Mouse (Mus musculus): ENCODE measurements around the gene Hsbp1. TPM values are rescaled to one million over a fixed set of nuclear protein-coding genes. Genes with fewer than 3 reads are reported as not detected.
A peak's percentile ranks its signal among the peaks of the same experiment; 100 is the strongest.

Gene Hsbp1
- polyA plus RNA-seq, 1 experiment from 2014 or later, result 321 TPM

- Histone ChIP-seq H3K27me3 (peaks cover 9% of the 10 kb centered on the region), H3K9ac (no peak overlapping the region), H3K36me3 (0 out of 2 replicates have a peak, but pooled peaks cover 6% of the 10 kb centered on the region), H3K4me3 (peak overlapping the region; percentile 83), H3K4me1 (peaks cover 14% of the 10 kb centered on the region), H3K27ac (0 out of 2 replicates have a peak overlapping the region, but pooled peaks have one; percentile 44), H3K4me2 (peak overlapping the region; percentile 97), H3K9me3 (no peaks in the 10 kb centered on the region)
- WGBS, result 78% methylated on average over 9 of the region's 9 CpGs
- ATAC-seq (ENCODE audit: insufficient number of reproducible peaks, low FRiP score, low TSS enrichment, low read depth), result no peak
These were observed 49.8 kb downstream of the Hsbp1 start for GRCm38 (mm10) chr8:119394097-119394496.

- WGBS, result under 1% methylated on average over 44 of the region's 44 CpGs
- peak within 1 kb of the TSS; percentile 78 for H3K27ac ChIP-seq
- H3K27me3 ChIP-seq, result peaks cover 9% of the 10 kb centered on the region
- H3K9me3 ChIP-seq, result no peaks in the 10 kb centered on the region
- peak within 1 kb of the TSS; percentile 83 for H3K4me3 ChIP-seq
- peak; percentile 85 for ATAC-seq (ENCODE audit: insufficient number of reproducible peaks, low FRiP score, low TSS enrichment, low read depth)
- peak within 1 kb of the TSS; percentile 97 for H3K4me2 ChIP-seq
- H3K4me1 ChIP-seq, result peaks cover 14% of the 10 kb centered on the region
- 0 out of 2 replicates have a peak, but pooled peaks cover 6% of the 10 kb centered on the region for H3K36me3 ChIP-seq
- H3K9ac ChIP-seq, result peak within 1 kb of the TSS; percentile 79
These were observed 50.3 kb downstream of the Hsbp1 start, which contains the start of gene Mlycd for GRCm38 (mm10) chr8:119394524-119395026. Mlycd (plus strand) TSS chr8:119394878.

GRCm38 (mm10) chr8:119395072-119395950 lies 51.0 kb downstream of the Hsbp1 start:
- peaks cover 14% of the 10 kb centered on the region for H3K4me1 ChIP-seq
- no peaks in the 10 kb centered on the region for H3K9me3 ChIP-seq
- 6% methylated on average over 78 of the region's 83 CpGs for WGBS
- peak overlapping the region; percentile 83 for H3K4me3 ChIP-seq
- ATAC-seq (ENCODE audit: insufficient number of reproducible peaks, low FRiP score, low TSS enrichment, low read depth), result peak; percentile 26
- peak overlapping the region; percentile 97 for H3K4me2 ChIP-seq
- H3K9ac ChIP-seq, result peak overlapping the region; percentile 79
- H3K36me3 ChIP-seq, result 0 out of 2 replicates have a peak, but pooled peaks cover 6% of the 10 kb centered on the region
- H3K27ac ChIP-seq, result peak overlapping the region; percentile 78
- H3K27me3 ChIP-seq, result peaks cover 9% of the 10 kb centered on the region

Other genes starting within 250 kb of the Hsbp1 start
- gene Mlycd, start 50.4 kb downstream of the Hsbp1 start, polyA plus RNA-seq (2015; fragmentation: Nextera tagmentation; extraction: Ambion mirVana), result 11.9 and 12.9 TPM in 2 replicates
- 2.4 and 3.3 TPM in 2 replicates for gene Osgin1, start 89.6 kb downstream of the Hsbp1 start, polyA plus RNA-seq (2015; fragmentation: Nextera tagmentation; extraction: Ambion mirVana)
- 0.96 and 1.1 TPM in 2 replicates for gene Necab2, start 102.2 kb downstream of the Hsbp1 start, polyA plus RNA-seq (2015; fragmentation: Nextera tagmentation; extraction: Ambion mirVana)
- 0.14 TPM in 1 of 2 replicates, not detected in the other for gene Slc38a8, start 157.2 kb downstream of the Hsbp1 start, polyA plus RNA-seq (2015; fragmentation: Nextera tagmentation; extraction: Ambion mirVana)
- 122 and 126 TPM in 2 replicates for gene Mbtps1, start 214.2 kb downstream of the Hsbp1 start, polyA plus RNA-seq (2015; fragmentation: Nextera tagmentation; extraction: Ambion mirVana)
- 31.7 and 33.2 TPM in 2 replicates for gene Hsdl1, start 230.7 kb downstream of the Hsbp1 start, polyA plus RNA-seq (2015; fragmentation: Nextera tagmentation; extraction: Ambion mirVana)
- 0.06 and 0.09 TPM in 2 replicates for gene Dnaaf1, start 230.7 kb downstream of the Hsbp1 start, polyA plus RNA-seq (2015; fragmentation: Nextera tagmentation; extraction: Ambion mirVana)